Mouse (Mus musculus) left cerebral cortex, adult 9 months (tissue): ENCODE data around the gene Tmem88.
A peak's percentile ranks its signal among the peaks of the same experiment; 100 is the strongest.

ENCODE experiments used
- DNase-seq, 2 experiments: peaks; one replicate each; pipeline ENCODE4 v3.0.0; 2022; ENCODE audit warnings: low spot score in 2 of 2

The Tmem88 gene

GRCm38 (mm10) chr11:69416921-69417448 lies 19.0 kb upstream of the Tmem88 start:
- DNase-seq: no peak

GRCm38 (mm10) chr11:69416509-69416908 lies 18.5 kb upstream of the Tmem88 start:
- DNase-seq: no peak

- DNase-seq: no peak
These were observed 17.8 kb upstream of the Tmem88 start for GRCm38 (mm10) chr11:69415668-69416451.

GRCm38 (mm10) chr11:69415327-69415667 lies 17.3 kb upstream of the Tmem88 start:
- DNase-seq: no peak

- DNase-seq: peak in 1 of 2 experiments; percentile 31
These were observed 16.6 kb upstream of the Tmem88 start for GRCm38 (mm10) chr11:69414421-69415326.

- peak in 1 of 2 experiments; percentile 67 for DNase-seq
These were observed 15.5 kb upstream of the Tmem88 start, which contains the start of gene Kdm6b for GRCm38 (mm10) chr11:69413221-69414181. Gene Kdm6b, minus strand, starts transcription at chr11:69413675.

- DNase-seq: peak in 1 of 2 experiments; percentile 55
These were observed 14.5 kb upstream of the Tmem88 start for GRCm38 (mm10) chr11:69412548-69412947.

- peak in 1 of 2 experiments; percentile 70 for DNase-seq
These were observed 13.6 kb upstream of the Tmem88 start for GRCm38 (mm10) chr11:69411538-69412203.

GRCm38 (mm10) chr11:69411073-69411535 lies 13.1 kb upstream of the Tmem88 start:
- DNase-seq: peak in 1 of 2 experiments; percentile 95

- DNase-seq: peak in 1 of 2 experiments; percentile 67
These were observed 12.5 kb upstream of the Tmem88 start for GRCm38 (mm10) chr11:69410310-69411072.

- no peak for DNase-seq
These were observed 11.9 kb upstream of the Tmem88 start for GRCm38 (mm10) chr11:69410045-69410309.

- peak in 1 of 2 experiments; percentile 81 for DNase-seq
These were observed 11.5 kb upstream of the Tmem88 start for GRCm38 (mm10) chr11:69409378-69410044.

GRCm38 (mm10) chr11:69408541-69409377 lies 10.7 kb upstream of the Tmem88 start:
- DNase-seq: peak; percentile 89 to 91

- no peak for DNase-seq
These were observed 9.6 kb upstream of the Tmem88 start for GRCm38 (mm10) chr11:69407724-69408004.

GRCm38 (mm10) chr11:69406867-69407723 lies 9.1 kb upstream of the Tmem88 start:
- no peak for DNase-seq

- DNase-seq: no peak
These were observed 8.2 kb upstream of the Tmem88 start for GRCm38 (mm10) chr11:69406282-69406681.

- no peak for DNase-seq
These were observed 7.6 kb upstream of the Tmem88 start for GRCm38 (mm10) chr11:69405397-69406200.
